Mouse (Mus musculus) liver, adult 2 months (tissue): Measurements from ENCODE around the gene Soga3.

Experiments
- CTCF ChIP-seq: fragments of 200-500 bp; IDR thresholded peaks from 2 replicates; pipeline ENCODE4 v1.5.1; 2011; ENCODE audit warnings: low read depth, low read length, control low read depth
- POLR2A ChIP-seq: fragments of 200-500 bp; IDR thresholded peaks from 2 replicates; pipeline ENCODE4 v1.6.1; 2011; ENCODE audit warnings: low read length, control low read depth; ENCODE audit not compliant: insufficient read depth; ENCODE audit errors: extremely low read depth

DNA sequence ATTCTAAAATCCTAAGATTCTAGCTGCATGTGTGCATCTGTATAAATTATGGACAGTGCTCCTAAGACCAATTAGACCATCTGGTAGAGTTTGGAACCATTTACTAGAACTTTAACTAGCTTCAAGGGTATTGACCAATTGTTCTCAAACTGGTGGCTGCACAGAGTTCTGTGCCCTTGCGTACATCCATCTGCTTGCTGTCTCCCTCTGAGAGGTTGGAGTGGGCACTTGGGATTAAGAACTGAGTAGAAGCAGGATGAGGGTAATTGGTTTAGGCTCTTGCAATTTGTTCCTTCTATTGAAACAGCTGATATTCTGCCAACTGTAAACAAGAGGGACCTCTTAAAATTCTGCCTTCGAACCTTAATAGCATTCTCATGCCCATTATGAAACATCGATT lies 11.7 kb downstream of the Soga3 start:
- TF ChIP-seq CTCF = no peak
- no peak for TF ChIP-seq POLR2A
